Mouse (Mus musculus): ENCODE data around the gene Ache.
A peak's percentile ranks its signal among the peaks of the same experiment; 100 is the strongest.

GRCm38 (mm10) chr5:137293839-137294743, 6.8 kb downstream of the Ache start, which contains the start of gene Ufsp1:
- TF ChIP-seq CTCF (IDR thresholded peaks at IDR 0.05; ENCODE audit: control insufficient read depth, insufficient read depth, insufficient replicate concordance, low read depth, low read length): no peak
- peak; percentile 61 for TF ChIP-seq POLR2A (IDR thresholded peaks at IDR 0.05; ENCODE audit: control insufficient read depth, low read depth, low read length)

Measured in testis, adult 2 months (tissue).